Mouse (Mus musculus) heart, embryonic 15.5 days (tissue): Measurements from ENCODE around the gene Pgpep1l. TPM values are rescaled to one million over a fixed set of nuclear protein-coding genes. Genes with fewer than 3 reads are reported as not detected.
"Not testable (repeated sequence)": the region's sequence is repeated elsewhere in the genome, so short reads cannot be mapped to it uniquely, and the experiment has no call there.

Source experiments
- ATAC-seq: fragments of 200-750 bp; cut with Nextera tagmentation; replicated peaks from 2 replicates; pipeline ENCODE4 v1.8.0; 2017; ENCODE audit warnings: low read depth, moderate TSS enrichment; ENCODE audit not compliant: insufficient number of reproducible peaks, insufficient read depth, low FRiP score
- H3K27ac ChIP-seq: fragments of 300-500 bp; sonication (generic); 2 replicates; pipeline ENCODE4 v1.5.1; 2015; ENCODE audit warnings: mild to moderate bottlenecking, inconsistent platforms
- H3K27me3 ChIP-seq: fragments of 300-500 bp; sonication (generic); 2 replicates; pipeline ENCODE4 v1.6.1; 2015; ENCODE audit warnings: inconsistent platforms
- H3K36me3 ChIP-seq: fragments of 300-500 bp; sonication (generic); 2 replicates; pipeline ENCODE4 v1.6.1; 2015; ENCODE audit warnings: mild to moderate bottlenecking, inconsistent platforms
- H3K4me1 ChIP-seq: fragments of 300-500 bp; sonication (generic); replicated peaks from 2 replicates; pipeline ENCODE4 v1.6.1; 2015; ENCODE audit warnings: inconsistent platforms
- H3K4me2 ChIP-seq: fragments of 300-500 bp; sonication (generic); 2 replicates; pipeline ENCODE4 v1.6.1; 2015; ENCODE audit warnings: inconsistent platforms, mild to moderate bottlenecking, moderate library complexity
- H3K4me3 ChIP-seq: fragments of 300-500 bp; sonication (generic); 2 replicates; pipeline ENCODE4 v1.5.1; 2015; ENCODE audit warnings: mild to moderate bottlenecking, inconsistent platforms
- H3K9ac ChIP-seq: fragments of 300-500 bp; sonication (generic); 2 replicates; pipeline ENCODE4 v1.6.1; 2015; ENCODE audit warnings: mild to moderate bottlenecking, inconsistent platforms
- H3K9me3 ChIP-seq: fragments of 300-500 bp; sonication (generic); replicated peaks from 2 replicates; pipeline ENCODE4 v1.6.1; 2016; ENCODE audit warnings: inconsistent platforms
- WGBS: fragments of 180-500 bp; shearing (Covaris S2); methylation state at CpG from one replicate; pipeline ENCODE4 v1.1.7; 2015; ENCODE audit warnings: mixed read lengths; 5-methylcytosine and 5-hydroxymethylcytosine counted together
- polyA plus RNA-seq: library from polyadenylated mRNA; unstranded; fragments of >200 nt; fragmentation: Nextera tagmentation; extraction: Ambion mirVana; gene quantifications from 2 replicates; pipeline ENCODE4 v1.2.1, GENCODE M21; 2015

Gene Pgpep1l
- polyA plus RNA-seq, 1 experiment from 2014 or later = 0.25 TPM

DNA sequence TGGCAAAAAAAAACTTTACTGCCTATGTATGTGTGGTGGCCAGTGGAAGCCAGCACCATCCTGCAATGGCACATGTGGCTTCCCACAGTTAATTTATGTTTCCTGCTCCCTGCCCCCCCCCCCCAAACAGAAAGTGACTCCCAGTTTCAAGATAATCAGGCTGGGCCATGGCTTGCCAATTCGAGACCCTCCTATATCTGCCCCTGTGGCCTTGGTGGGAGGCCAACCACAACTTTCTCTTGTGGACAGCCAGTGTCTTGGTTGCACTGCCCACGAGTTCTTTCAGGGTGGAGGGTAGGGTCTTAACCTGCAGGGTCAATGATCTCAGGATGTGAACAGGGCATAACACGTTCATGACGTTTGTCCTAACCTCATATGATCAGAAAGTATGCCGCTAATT lies 32.5 kb upstream of the Pgpep1l start:
- no peaks in the 10 kb centered on the region for H3K9me3 ChIP-seq
- WGBS = 85% methylated on average over 5 of the region's 5 CpGs
- H3K36me3 ChIP-seq = no peaks in the 10 kb centered on the region
- H3K4me2 ChIP-seq = no peak overlapping the region
- H3K4me1 ChIP-seq = 0 out of 2 replicates have a peak, but pooled peaks cover 5% of the 10 kb centered on the region
- no peak for ATAC-seq
- H3K9ac ChIP-seq = no peak overlapping the region
- no peak overlapping the region for H3K27ac ChIP-seq
- H3K27me3 ChIP-seq = no peaks in the 10 kb centered on the region
- no peak overlapping the region for H3K4me3 ChIP-seq

DNA sequence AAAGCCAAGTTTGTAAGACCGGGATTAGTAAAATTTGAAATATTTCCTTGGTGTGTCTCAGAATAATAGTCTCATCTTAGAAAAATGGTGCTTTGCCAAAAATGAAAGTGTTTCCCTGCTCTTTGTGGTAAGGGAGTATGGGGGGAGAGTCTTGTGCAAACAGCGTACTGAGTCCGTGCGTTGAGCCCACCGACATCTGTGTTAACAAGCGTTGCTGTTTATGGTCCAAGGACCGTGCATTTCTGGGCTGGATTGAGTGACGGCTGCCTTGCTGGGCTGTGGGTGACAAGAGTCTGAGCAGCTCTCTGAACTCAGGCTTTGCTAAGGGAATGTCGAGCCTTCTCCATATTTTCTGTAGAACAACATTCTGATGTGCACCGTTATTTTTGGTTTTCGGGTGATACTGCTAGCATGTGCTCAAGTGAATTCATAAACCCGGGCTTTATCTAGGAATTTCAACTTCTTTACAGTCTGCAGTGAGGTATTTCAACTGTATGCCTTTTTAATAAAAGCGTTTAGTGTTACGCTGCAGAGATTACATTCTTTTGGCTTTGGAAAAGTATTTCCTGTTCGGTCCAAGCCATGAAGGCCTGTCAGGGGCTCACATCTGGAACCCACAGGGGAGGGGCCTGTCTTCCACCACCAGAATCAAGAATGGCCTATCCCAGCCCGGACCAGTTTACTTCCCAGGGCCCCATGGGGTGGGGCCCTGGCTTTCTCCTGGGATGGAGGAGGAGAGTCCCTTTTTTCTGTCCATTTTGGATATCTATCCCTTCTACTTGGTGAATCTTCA lies 30.2 kb upstream of the Pgpep1l start:
- Histone ChIP-seq H3K9me3 (no peaks in the 10 kb centered on the region), H3K27ac (peak overlapping the region; percentile 71), H3K27me3 (no peaks in the 10 kb centered on the region), H3K9ac (no peak overlapping the region), H3K4me1 (0 out of 2 replicates have a peak, but pooled peaks cover 2% of the 10 kb centered on the region), H3K4me2 (peak overlapping the region; percentile 29; the same call in 1 of the 2 replicates), H3K36me3 (no peaks in the 10 kb centered on the region), H3K4me3 (no peak overlapping the region)
- peak; percentile 39; the same call in 1 of the 2 replicates for ATAC-seq
- 47% methylated on average over 16 of the region's 16 CpGs for WGBS

DNA sequence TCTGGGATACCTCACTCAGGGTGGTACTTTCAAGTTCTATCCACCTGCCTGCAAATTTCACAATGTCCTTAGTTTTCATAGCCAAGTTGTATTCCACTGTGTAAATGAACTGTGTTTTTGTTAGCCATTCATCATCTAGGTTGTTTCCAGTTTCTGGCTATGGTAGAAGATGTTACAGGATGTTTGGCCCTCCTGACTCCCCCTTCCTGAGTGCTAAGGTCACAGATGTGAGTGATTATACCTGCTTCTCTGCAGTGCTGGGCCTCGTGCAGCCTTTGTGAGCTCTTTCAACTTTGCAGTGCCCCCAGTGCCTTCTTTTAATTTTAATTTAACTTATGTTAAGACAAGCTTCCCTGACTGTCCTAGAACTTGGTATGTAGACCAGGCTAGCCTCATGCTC lies 27.6 kb upstream of the Pgpep1l start:
- Histone ChIP-seq H3K4me2 (no peak overlapping the region), H3K36me3 (no peaks in the 10 kb centered on the region), H3K27ac (no peak overlapping the region), H3K27me3 (no peaks in the 10 kb centered on the region), H3K9me3 (no peaks in the 10 kb centered on the region), H3K4me1 (0 out of 2 replicates have a peak, but pooled peaks cover 2% of the 10 kb centered on the region), H3K9ac (no peak overlapping the region), H3K4me3 (no peak overlapping the region)
- 67% methylated on average over 1 of the region's 1 CpGs for WGBS
- no peak for ATAC-seq

DNA sequence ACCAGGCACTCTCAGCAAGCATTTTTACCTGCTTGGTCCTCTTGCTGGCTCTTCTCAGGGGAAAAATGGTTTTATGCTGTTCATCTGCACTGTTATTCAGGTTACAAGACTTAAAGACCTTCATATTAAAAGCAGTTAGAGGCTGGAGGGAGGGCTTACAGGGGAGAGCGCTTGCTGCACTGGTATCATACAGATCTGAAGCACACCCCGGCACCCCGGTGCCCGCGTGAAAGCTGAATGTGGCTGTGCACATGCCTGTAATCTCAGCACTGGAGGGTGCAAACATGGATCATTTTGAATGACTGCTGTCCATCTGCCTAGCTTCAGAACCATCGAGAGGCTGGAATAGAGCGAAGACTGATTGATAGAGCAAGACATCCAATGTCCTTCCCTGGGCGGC lies 25.0 kb upstream of the Pgpep1l start:
- no peak overlapping the region for H3K27ac ChIP-seq
- no peak for ATAC-seq
- no peaks in the 10 kb centered on the region for H3K36me3 ChIP-seq
- H3K4me3 ChIP-seq = no peak overlapping the region
- no peaks in the 10 kb centered on the region for H3K27me3 ChIP-seq
- 84% methylated on average over 8 of the region's 8 CpGs for WGBS
- no peak overlapping the region for H3K9ac ChIP-seq
- no peaks in the 10 kb centered on the region for H3K9me3 ChIP-seq
- no peaks in the 10 kb centered on the region; the same call in 1 of the 2 replicates for H3K4me1 ChIP-seq
- no peak overlapping the region for H3K4me2 ChIP-seq

DNA sequence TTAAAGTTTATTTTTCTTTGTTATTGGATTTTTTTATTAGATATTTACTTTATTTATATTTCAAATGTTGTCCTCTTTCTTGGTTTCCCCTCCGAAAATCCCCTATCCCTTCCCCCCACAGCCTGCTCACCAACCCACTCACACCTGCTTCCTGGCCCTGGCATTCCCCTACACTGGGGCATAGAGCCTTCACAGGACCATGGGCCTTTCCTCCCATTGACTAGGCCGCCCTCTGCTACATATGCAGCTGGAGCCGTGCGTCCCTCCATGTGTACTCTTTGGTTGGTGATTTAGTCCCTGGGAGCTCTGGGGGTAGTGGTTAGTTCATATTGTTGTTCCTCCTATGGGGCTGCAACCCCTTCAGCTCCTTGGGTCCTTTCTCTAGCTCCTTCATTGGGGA lies 24.0 kb upstream of the Pgpep1l start:
- H3K4me3 ChIP-seq, H3K27me3 ChIP-seq, H3K36me3 ChIP-seq, H3K9ac ChIP-seq, H3K4me2 ChIP-seq, H3K27ac ChIP-seq, H3K9me3 ChIP-seq, ATAC-seq, H3K4me1 ChIP-seq: not testable (repeated sequence)
- 85% methylated on average over 4 of the region's 4 CpGs for WGBS

DNA sequence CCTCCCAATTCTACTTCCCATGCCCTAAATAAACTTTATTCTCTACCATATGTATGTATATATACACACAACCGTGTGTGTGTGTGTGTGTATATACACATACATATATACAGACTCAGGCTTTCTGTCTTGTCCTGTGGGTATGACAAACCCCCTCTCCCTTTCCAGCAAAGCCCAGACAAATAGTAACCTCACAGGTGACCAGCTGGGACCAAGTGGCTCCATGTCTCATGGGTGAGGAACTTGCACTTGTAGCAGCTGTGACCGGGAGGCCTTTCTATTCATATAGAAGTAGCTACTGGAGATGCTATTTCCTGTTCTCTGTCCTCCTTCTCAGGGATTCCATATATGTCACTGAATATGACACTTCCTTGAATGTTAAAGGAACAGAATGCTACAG lies 23.5 kb upstream of the Pgpep1l start:
- no peak for ATAC-seq
- Histone ChIP-seq H3K9me3 (no peaks in the 10 kb centered on the region), H3K9ac (no peak overlapping the region), H3K4me1 (no peaks in the 10 kb centered on the region; the same call in 1 of the 2 replicates), H3K36me3 (no peaks in the 10 kb centered on the region), H3K27ac (no peak overlapping the region), H3K4me2 (no peak overlapping the region), H3K4me3 (no peak overlapping the region), H3K27me3 (no peaks in the 10 kb centered on the region)
- 74% methylated on average over 2 of the region's 2 CpGs for WGBS

DNA sequence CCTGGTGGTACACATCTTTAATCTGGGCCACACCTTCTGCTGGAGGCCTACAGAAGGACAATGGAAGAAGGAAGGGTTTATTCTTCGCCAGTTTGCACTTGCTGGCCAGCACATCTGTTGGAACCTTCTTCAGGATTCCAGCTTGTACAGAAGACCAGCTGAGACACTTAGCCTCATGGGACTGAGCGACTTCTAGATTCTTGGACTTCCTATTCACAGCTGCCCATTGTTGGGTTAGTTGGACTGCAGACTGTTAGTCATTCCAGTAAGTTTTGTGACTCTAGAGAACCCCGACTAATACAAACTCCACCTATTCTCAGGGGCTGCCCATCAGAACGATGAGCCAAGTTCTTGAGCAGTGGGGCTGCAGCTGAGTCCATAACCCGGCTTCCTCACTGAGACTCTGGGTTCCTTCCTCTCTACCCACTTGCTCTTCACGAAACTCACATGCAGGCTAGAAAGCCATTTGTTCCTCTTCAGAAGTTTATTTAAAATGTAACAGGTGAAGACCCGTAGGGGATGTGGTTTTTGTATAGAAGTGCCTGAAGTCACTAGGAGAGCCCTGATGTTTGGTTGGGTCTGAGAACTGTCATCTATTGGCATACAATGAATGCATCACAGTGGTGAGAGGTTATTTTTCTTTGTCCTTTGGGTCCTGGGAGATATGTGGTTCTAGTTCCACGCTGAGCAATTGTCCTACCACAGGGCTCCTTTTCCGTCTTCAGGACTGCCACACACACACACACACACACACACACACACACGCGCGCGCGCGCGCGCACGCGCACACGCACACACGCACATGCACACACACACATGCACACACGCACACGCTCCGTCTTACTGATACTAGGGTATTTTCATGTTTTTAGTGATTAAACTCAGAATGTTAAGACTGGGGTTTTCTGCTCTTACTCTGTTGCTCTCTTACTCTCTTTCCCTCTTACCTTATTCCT lies 22.8 kb upstream of the Pgpep1l start:
- no peak overlapping the region for H3K4me2 ChIP-seq
- 0 out of 2 replicates have a peak overlapping the region, but pooled peaks have one; percentile 3 for H3K27ac ChIP-seq
- WGBS = 90% methylated on average over 24 of the region's 24 CpGs
- no peak overlapping the region for H3K9ac ChIP-seq
- no peaks in the 10 kb centered on the region for H3K27me3 ChIP-seq
- H3K9me3 ChIP-seq = no peaks in the 10 kb centered on the region
- H3K4me3 ChIP-seq = no peak overlapping the region
- ATAC-seq = no peak
- H3K36me3 ChIP-seq = no peaks in the 10 kb centered on the region
- no peaks in the 10 kb centered on the region; the same call in 1 of the 2 replicates for H3K4me1 ChIP-seq

DNA sequence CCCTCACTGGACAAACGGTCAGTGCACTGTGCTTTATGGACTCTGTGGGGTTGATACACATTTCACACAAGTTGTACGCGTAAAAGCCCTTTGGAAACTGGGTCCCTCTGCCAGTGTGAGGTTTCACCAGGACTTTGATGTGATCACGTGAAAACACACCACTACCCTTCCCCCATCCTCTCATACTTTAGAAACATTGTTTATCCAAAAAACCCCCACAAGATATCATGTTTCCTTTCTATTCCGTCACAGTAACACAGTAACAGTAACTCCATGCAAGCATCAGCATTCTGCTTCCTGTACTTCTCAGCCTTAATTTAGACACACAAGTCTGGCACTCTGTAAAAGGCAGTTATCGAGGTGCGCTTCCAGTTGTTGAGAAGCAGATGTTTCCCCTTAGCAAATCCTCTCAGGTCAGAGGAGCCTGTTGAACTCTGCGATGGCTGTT lies 21.8 kb upstream of the Pgpep1l start:
- WGBS = 51% methylated on average over 8 of the region's 8 CpGs
- H3K27ac ChIP-seq = 0 out of 2 replicates have a peak overlapping the region, but pooled peaks have one; percentile 3
- ATAC-seq = no peak

DNA sequence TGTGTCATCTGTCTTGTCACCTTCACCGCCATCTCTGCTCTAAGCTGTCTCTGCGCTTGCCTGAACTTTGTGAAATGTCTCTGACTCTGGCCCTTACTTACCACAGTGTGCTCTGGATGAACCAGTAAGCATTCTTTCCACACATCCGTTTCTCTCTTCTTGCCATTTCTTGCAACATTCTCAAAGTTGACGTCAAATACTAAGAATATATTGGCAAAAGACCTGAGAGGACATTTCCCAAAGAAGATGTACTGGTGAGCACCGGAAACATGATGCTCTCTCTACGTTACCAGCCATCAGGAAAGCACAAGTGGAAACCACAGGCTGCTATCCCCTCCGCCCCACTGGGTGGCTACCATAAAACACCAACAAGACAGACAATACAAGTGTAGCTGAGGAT lies 19.7 kb upstream of the Pgpep1l start:
- Histone ChIP-seq H3K9me3 (no peaks in the 10 kb centered on the region), H3K27ac (no peak overlapping the region), H3K4me2 (no peak overlapping the region), H3K36me3 (no peaks in the 10 kb centered on the region), H3K4me3 (no peak overlapping the region), H3K4me1 (no peaks in the 10 kb centered on the region; the same call in 1 of the 2 replicates), H3K9ac (no peak overlapping the region), H3K27me3 (no peaks in the 10 kb centered on the region)
- 84% methylated on average over 7 of the region's 7 CpGs for WGBS
- ATAC-seq = no peak

More for the DNA sequence above, 21.8 kb upstream of the Pgpep1l start:
- Histone ChIP-seq H3K4me1 (no peaks in the 10 kb centered on the region; the same call in 1 of the 2 replicates), H3K4me2 (no peak overlapping the region), H3K27me3 (no peaks in the 10 kb centered on the region), H3K4me3 (no peak overlapping the region), H3K36me3 (no peaks in the 10 kb centered on the region), H3K9ac (no peak overlapping the region), H3K9me3 (no peaks in the 10 kb centered on the region)

DNA sequence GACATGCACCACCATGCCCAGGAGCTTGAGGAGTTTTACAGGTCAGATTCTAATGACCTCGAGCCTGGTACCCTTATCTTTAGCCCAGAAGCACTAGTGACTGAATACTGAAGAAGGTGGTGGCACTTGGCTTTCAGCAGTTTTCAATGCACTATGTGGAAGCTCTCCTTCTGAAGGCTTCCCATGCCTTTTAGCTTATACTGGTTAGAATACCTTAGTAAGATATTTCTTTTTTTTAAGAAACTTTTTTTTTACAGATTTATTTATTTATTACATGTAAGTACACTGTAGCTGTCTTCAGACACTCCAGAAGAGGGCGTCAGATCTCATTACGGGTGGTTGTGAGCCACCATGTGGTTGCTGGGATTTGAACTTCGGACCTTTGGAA lies 19.1 kb upstream of the Pgpep1l start:
- H3K4me3 ChIP-seq, H3K36me3 ChIP-seq, H3K4me1 ChIP-seq, H3K9ac ChIP-seq, ATAC-seq, H3K9me3 ChIP-seq, H3K27me3 ChIP-seq, H3K4me2 ChIP-seq, H3K27ac ChIP-seq: not testable (repeated sequence)
- WGBS = 73% methylated on average over 4 of the region's 4 CpGs
